Mouse (Mus musculus) lung, adult 2 months (tissue): ENCODE results near the gene Pnmal1.

Experiments
- CTCF ChIP-seq: fragments of 200-500 bp; IDR thresholded peaks from 2 replicates; pipeline ENCODE4 v1.5.1; 2011; ENCODE audit warnings: mild to moderate bottlenecking, low read length, control low read depth; ENCODE audit not compliant: insufficient read depth
- POLR2A ChIP-seq: fragments of 200-500 bp; IDR thresholded peaks from 2 replicates; pipeline ENCODE4 v1.6.1; 2011; ENCODE audit warnings: low read depth, mild to moderate bottlenecking, control low read depth, low read length, borderline replicate concordance; ENCODE audit errors: extremely low read depth

DNA sequence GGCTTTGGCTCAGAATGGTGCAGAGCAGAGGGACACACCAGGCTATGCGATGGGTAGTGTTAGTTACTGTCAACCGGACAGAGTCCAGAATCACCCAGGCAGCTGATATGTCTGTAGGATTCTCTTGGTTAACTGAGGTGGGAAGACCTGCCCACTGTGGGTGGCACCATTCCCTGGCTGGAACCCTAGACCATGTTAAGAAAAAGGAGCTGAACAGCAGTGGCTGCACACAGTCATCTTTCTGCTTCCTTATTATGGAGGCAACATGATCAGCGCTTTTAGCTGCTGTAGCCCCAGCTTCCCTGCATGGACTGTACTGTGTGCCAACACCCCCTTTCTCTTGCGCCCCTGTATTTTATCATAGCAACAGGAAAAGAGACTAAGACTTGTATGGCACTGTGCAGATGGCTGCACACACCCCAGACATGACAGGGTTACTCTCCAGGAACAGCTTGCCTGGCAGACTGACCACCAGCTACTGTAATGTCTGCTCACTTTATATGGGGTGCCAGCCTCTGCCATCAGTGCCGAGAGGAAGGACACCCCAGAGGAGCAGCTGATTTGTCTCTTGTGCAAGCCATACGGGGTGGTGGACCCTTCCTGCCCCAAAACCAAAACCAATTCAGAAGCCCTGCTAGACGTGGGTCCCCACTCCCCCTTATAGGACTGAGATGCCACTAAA is 52.6 kb downstream of the Pnmal1 start:
- TF ChIP-seq POLR2A: no peak
- no peak for TF ChIP-seq CTCF
